Mouse (Mus musculus) c-Kit-positive CD71-positive TER-119-negative erythroid progenitor cells, embryonic 14.5 days (primary cell): ENCODE measurements at regions not wholly inside any gene's neighbourhood (a gene's known extent, or its start where the extent isn't known, plus 50 kb on each side); places are given as distances from the start of the nearest gene placed in this dataset.
"Not testable (repeated sequence)": the region's sequence is repeated elsewhere in the genome, so short reads cannot be mapped to it uniquely, and the experiment has no call there.

ENCODE experiments used
- DNase-seq: peaks from one replicate; pipeline ENCODE4 v3.0.0-alpha.2; 2013; ENCODE audit warnings: low read depth

GRCm38 (mm10) chr14:114485781-114486180 lies 606.2 kb upstream of the Gpc5 start:
- no peak for DNase-seq

GRCm38 (mm10) chr14:114493371-114493770 lies 598.6 kb upstream of the Gpc5 start:
- DNase-seq = not testable (repeated sequence)

- DNase-seq = no peak
Observed at GRCm38 (mm10) chr14:114504976-114505375, 587.0 kb upstream of the Gpc5 start.

- no peak for DNase-seq
Observed at GRCm38 (mm10) chr14:114547910-114548680, 543.9 kb upstream of the Gpc5 start.

- DNase-seq = no peak
Observed at GRCm38 (mm10) chr14:114549101-114549500, 542.9 kb upstream of the Gpc5 start.

- DNase-seq = no peak
Observed at GRCm38 (mm10) chr14:114566411-114567030, 525.5 kb upstream of the Gpc5 start.

- DNase-seq = no peak
Observed at GRCm38 (mm10) chr14:114567673-114568309, 524.2 kb upstream of the Gpc5 start.

GRCm38 (mm10) chr14:114587367-114588064 lies 504.5 kb upstream of the Gpc5 start:
- DNase-seq = no peak

GRCm38 (mm10) chr14:114609296-114609695 lies 482.7 kb upstream of the Gpc5 start:
- no peak for DNase-seq

GRCm38 (mm10) chr14:114612400-114612799 lies 479.6 kb upstream of the Gpc5 start:
- no peak for DNase-seq

GRCm38 (mm10) chr14:114656636-114657035 lies 435.4 kb upstream of the Gpc5 start:
- DNase-seq = no peak

- no peak for DNase-seq
Observed at GRCm38 (mm10) chr14:114662028-114662427, 430.0 kb upstream of the Gpc5 start.

- no peak for DNase-seq
Observed at GRCm38 (mm10) chr14:114685133-114685532, 406.9 kb upstream of the Gpc5 start.

- DNase-seq = no peak
Observed at GRCm38 (mm10) chr14:114694930-114695329, 397.1 kb upstream of the Gpc5 start.

- no peak for DNase-seq
Observed at GRCm38 (mm10) chr14:114697543-114697942, 394.5 kb upstream of the Gpc5 start.

GRCm38 (mm10) chr14:114723080-114723479 lies 368.9 kb upstream of the Gpc5 start:
- no peak for DNase-seq

- no peak for DNase-seq
Observed at GRCm38 (mm10) chr14:114767323-114767722, 324.7 kb upstream of the Gpc5 start.

- no peak for DNase-seq
Observed at GRCm38 (mm10) chr14:114776723-114777122, 315.3 kb upstream of the Gpc5 start.

GRCm38 (mm10) chr14:114781821-114782220 lies 310.2 kb upstream of the Gpc5 start:
- DNase-seq = no peak

- peak; percentile 15 for DNase-seq
Observed at GRCm38 (mm10) chr14:114790946-114791830, 300.8 kb upstream of the Gpc5 start.

- DNase-seq = no peak
Observed at GRCm38 (mm10) chr14:114791831-114792224, 300.2 kb upstream of the Gpc5 start.
